Mouse (Mus musculus): ENCODE measurements around the gene Gmppa. TPM values are rescaled to one million over a fixed set of nuclear protein-coding genes. Genes with fewer than 3 reads are reported as not detected.

Gene Gmppa
- polyA plus RNA-seq, 1 experiment = 36.5 TPM

DNA sequence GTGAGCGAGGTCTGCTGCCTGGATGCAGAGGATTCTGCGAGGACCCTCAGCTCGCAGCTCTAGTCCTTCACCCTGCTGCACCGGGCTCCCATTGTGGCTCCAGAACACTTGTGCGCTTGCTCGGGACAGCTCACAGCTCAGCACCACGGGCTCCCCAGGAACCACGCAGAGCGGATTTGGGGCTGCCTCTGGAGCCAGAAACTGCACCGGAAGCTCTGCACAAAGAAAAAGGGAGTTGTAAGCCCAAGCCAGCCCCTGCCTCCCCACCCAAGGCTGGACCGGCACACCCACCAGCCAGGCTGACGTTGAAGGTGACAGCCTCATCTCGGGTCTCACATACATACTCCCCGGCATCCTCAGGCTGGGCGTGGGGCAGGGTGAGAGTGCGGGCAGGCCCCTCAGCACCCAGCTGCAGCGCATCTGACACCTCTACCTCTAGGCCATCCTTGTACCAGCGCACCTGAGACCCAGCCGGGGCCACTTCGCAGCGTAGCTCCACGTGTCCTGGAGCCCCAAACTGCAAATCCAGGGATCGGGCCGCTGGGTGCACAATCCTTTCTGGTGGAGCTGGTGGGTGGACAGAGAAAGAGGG, 56.9 kb downstream of the Gmppa start:
- Histone ChIP-seq H3K4me3 (ENCODE audit: low read depth, low read length) (peak overlapping the region; percentile 26; the same call in 1 of the 2 replicates), H3K27me3 (ENCODE audit: control insufficient read depth, insufficient read depth, low read length, poor library complexity, severe bottlenecking) (no peaks in the 10 kb centered on the region), H3K9me3 (replicated peaks; ENCODE audit: control insufficient read depth, insufficient read depth, low read length, poor library complexity, severe bottlenecking) (no peaks in the 10 kb centered on the region), H3K4me1 (ENCODE audit: control insufficient read depth, insufficient read depth, low read length) (no peaks in the 10 kb centered on the region), H3K36me3 (ENCODE audit: control insufficient read depth, insufficient read depth, low read length, poor library complexity, severe bottlenecking) (no peaks in the 10 kb centered on the region), H3K27ac (ENCODE audit: insufficient read depth, low read length) (no peak overlapping the region), H3K9ac (ENCODE audit: low read depth, poor library complexity, severe bottlenecking) (peak overlapping the region; percentile 0; the same call in 1 of the 2 replicates)
- TF ChIP-seq POLR2A (IDR thresholded peaks at IDR 0.05; ENCODE audit: insufficient read depth, low read length) (no peak), CTCF (IDR thresholded peaks at IDR 0.05; ENCODE audit: low read depth, low read length) (no peak), EP300 (IDR thresholded peaks at IDR 0.05; ENCODE audit: insufficient read depth, low read depth, low read length) (no peak)

Other genes with a start within 250 kb of the Gmppa start
- 17.0 and 17.4 TPM in 2 replicates for gene Ankzf1, start 243.8 kb upstream of the Gmppa start, polyA plus RNA-seq (2011; ENCODE audit: insufficient read depth, insufficient read length, low read depth, missing spikeins)
- 10.3 and 10.6 TPM in 2 replicates for gene Atg9a, start 243.7 kb upstream of the Gmppa start, polyA plus RNA-seq (2011; ENCODE audit: insufficient read depth, insufficient read length, low read depth, missing spikeins)
- 5.1 and 10.6 TPM in 2 replicates for gene Glb1l, start 225.1 kb upstream of the Gmppa start, polyA plus RNA-seq (2011; ENCODE audit: insufficient read depth, insufficient read length, low read depth, missing spikeins)
- 27.8 and 37.4 TPM in 2 replicates for gene Stk16, start 225.1 kb upstream of the Gmppa start, polyA plus RNA-seq (2011; ENCODE audit: insufficient read depth, insufficient read length, low read depth, missing spikeins)
- 97.4 and 113 TPM in 2 replicates for gene Tuba4a, start 216.1 kb upstream of the Gmppa start, polyA plus RNA-seq (2011; ENCODE audit: insufficient read depth, insufficient read length, low read depth, missing spikeins)
- gene A630095N17Rik, start 203.8 kb upstream of the Gmppa start, polyA plus RNA-seq (2011; ENCODE audit: insufficient read depth, insufficient read length, low read depth, missing spikeins) = not detected in 2 replicates
- 18.9 and 23.8 TPM in 2 replicates for gene Dnajb2, start 199.5 kb upstream of the Gmppa start, polyA plus RNA-seq (2011; ENCODE audit: insufficient read depth, insufficient read length, low read depth, missing spikeins)
- 9.1 and 10.1 TPM in 2 replicates for gene Ptprn, start 171.4 kb upstream of the Gmppa start, polyA plus RNA-seq (2011; ENCODE audit: insufficient read depth, insufficient read length, low read depth, missing spikeins)
- not detected in 2 replicates for gene Resp18, start 157.5 kb upstream of the Gmppa start, polyA plus RNA-seq (2011; ENCODE audit: insufficient read depth, insufficient read length, low read depth, missing spikeins)
- gene Dnpep, start 117.9 kb upstream of the Gmppa start, polyA plus RNA-seq (2011; ENCODE audit: insufficient read depth, insufficient read length, low read depth, missing spikeins) = 104 and 105 TPM in 2 replicates
- gene Des, start 75.6 kb upstream of the Gmppa start, polyA plus RNA-seq (2011; ENCODE audit: insufficient read depth, insufficient read length, low read depth, missing spikeins) = 18.2 and 23.3 TPM in 2 replicates
- gene Speg, start 60.6 kb upstream of the Gmppa start, polyA plus RNA-seq (2011; ENCODE audit: insufficient read depth, insufficient read length, low read depth, missing spikeins) = 18.0 and 19.8 TPM in 2 replicates
- gene Asic4, start 14.5 kb downstream of the Gmppa start, polyA plus RNA-seq (2011; ENCODE audit: insufficient read depth, insufficient read length, low read depth, missing spikeins) = not detected in 2 replicates
- gene Chpf, start 43.4 kb downstream of the Gmppa start, polyA plus RNA-seq (2011; ENCODE audit: insufficient read depth, insufficient read length, low read depth, missing spikeins) = 13.3 and 15.1 TPM in 2 replicates
- 0.27 and 0.53 TPM in 2 replicates for gene Tmem198, start 43.6 kb downstream of the Gmppa start, polyA plus RNA-seq (2011; ENCODE audit: insufficient read depth, insufficient read length, low read depth, missing spikeins)
- 32.6 and 32.9 TPM in 2 replicates for gene Obsl1, start 70.5 kb downstream of the Gmppa start, polyA plus RNA-seq (2011; ENCODE audit: insufficient read depth, insufficient read length, low read depth, missing spikeins)
- 1.9 and 2.4 TPM in 2 replicates for gene Inha, start 71.1 kb downstream of the Gmppa start, polyA plus RNA-seq (2011; ENCODE audit: insufficient read depth, insufficient read length, low read depth, missing spikeins)
- gene Stk11ip, start 85.6 kb downstream of the Gmppa start, polyA plus RNA-seq (2011; ENCODE audit: insufficient read depth, insufficient read length, low read depth, missing spikeins) = 18.8 and 22.7 TPM in 2 replicates
- gene Slc4a3, start 110.3 kb downstream of the Gmppa start, polyA plus RNA-seq (2011; ENCODE audit: insufficient read depth, insufficient read length, low read depth, missing spikeins) = 6.6 and 7.4 TPM in 2 replicates